Mouse (Mus musculus) embryonic facial prominence, embryonic 11.5 days (tissue): ENCODE results near the gene Pawr. TPM values are rescaled to one million over a fixed set of nuclear protein-coding genes. Genes with fewer than 3 reads are reported as not detected.

ENCODE experiments used
- ATAC-seq: fragments of 200-750 bp; cut with Nextera tagmentation; replicated peaks from 2 replicates; pipeline ENCODE4 v1.8.0; 2017; ENCODE audit warnings: low read depth; ENCODE audit not compliant: insufficient number of reproducible peaks, low FRiP score, low TSS enrichment
- DNase-seq: peaks from one replicate; pipeline ENCODE4 v3.0.0-alpha.2; 2015; ENCODE audit warnings: low spot score
- H3K27ac ChIP-seq: fragments of 300-500 bp; sonication (generic); replicated peaks from 2 replicates; pipeline ENCODE4 v1.5.1; 2014; ENCODE audit warnings: mild to moderate bottlenecking, low read depth, low read length, control low read depth
- H3K27me3 ChIP-seq: fragments of 300-500 bp; sonication (generic); 2 replicates; pipeline ENCODE4 v1.6.1; 2014; ENCODE audit warnings: mild to moderate bottlenecking, low read length, moderate library complexity, mixed read lengths; ENCODE audit not compliant: control insufficient read depth, insufficient read depth
- H3K36me3 ChIP-seq: fragments of 300-500 bp; sonication (generic); replicated peaks from 2 replicates; pipeline ENCODE4 v1.6.1; 2014; ENCODE audit warnings: low read depth, mild to moderate bottlenecking, low read length, moderate library complexity, mixed read lengths; ENCODE audit not compliant: control insufficient read depth, insufficient read depth
- H3K4me1 ChIP-seq: fragments of 300-500 bp; sonication (generic); 2 replicates; pipeline ENCODE4 v1.6.1; 2014; ENCODE audit warnings: low read length, mixed read lengths; ENCODE audit not compliant: control insufficient read depth, insufficient read depth
- H3K4me2 ChIP-seq: fragments of 300-500 bp; sonication (generic); 2 replicates; pipeline ENCODE4 v1.6.1; 2014; ENCODE audit warnings: low read depth, mild to moderate bottlenecking, control low read depth, low read length, moderate library complexity
- H3K4me3 ChIP-seq: fragments of 300-500 bp; sonication (generic); 2 replicates; pipeline ENCODE4 v1.5.1; 2014; ENCODE audit warnings: low read depth, low read length, control low read depth
- H3K9ac ChIP-seq: fragments of 300-500 bp; sonication (generic); replicated peaks from 2 replicates; pipeline ENCODE4 v1.6.1; 2014; ENCODE audit warnings: mild to moderate bottlenecking, control low read depth, low read length
- H3K9me3 ChIP-seq: fragments of 300-500 bp; sonication (generic); replicated peaks from 2 replicates; pipeline ENCODE4 v1.6.1; 2016; ENCODE audit warnings: mild to moderate bottlenecking, low read length, inconsistent platforms, mixed read lengths; ENCODE audit not compliant: control insufficient read depth
- WGBS: fragments of 180-500 bp; shearing (Covaris S2); extraction: QIAGEN DNeasy Blood & Tissue Kit; methylation state at CpG from one replicate; pipeline ENCODE4 v1.1.7; 2014; 5-methylcytosine and 5-hydroxymethylcytosine counted together
- polyA plus RNA-seq: library from polyadenylated mRNA; unstranded; fragments of >200 nt; fragmentation: Nextera tagmentation; extraction: Ambion mirVana; gene quantifications from 2 replicates; pipeline ENCODE4 v1.2.1, GENCODE M21; 2014

Gene Pawr
- polyA plus RNA-seq, 1 experiment from 2014 or later = 11.6 TPM

- no peak for DNase-seq
- H3K4me3 ChIP-seq = no peak overlapping the region
- no peak overlapping the region for H3K27ac ChIP-seq
- no peak overlapping the region for H3K4me2 ChIP-seq
- ATAC-seq = no peak
- H3K9me3 ChIP-seq = no peaks in the 10 kb centered on the region
- no peaks in the 10 kb centered on the region for H3K4me1 ChIP-seq
- 92% methylated on average over 4 of the region's 4 CpGs for WGBS
- H3K36me3 ChIP-seq = no peaks in the 10 kb centered on the region
- H3K27me3 ChIP-seq = no peaks in the 10 kb centered on the region
- no peak overlapping the region for H3K9ac ChIP-seq
These were observed 44.4 kb downstream of the Pawr start for GRCm38 (mm10) chr10:108376366-108376765.

GRCm38 (mm10) chr10:108377369-108377768 is 45.4 kb downstream of the Pawr start:
- no peaks in the 10 kb centered on the region for H3K4me1 ChIP-seq
- WGBS = 90% methylated on average over 7 of the region's 7 CpGs

GRCm38 (mm10) chr10:108378062-108378461 is 46.1 kb downstream of the Pawr start:
- ATAC-seq (no peak), DNase-seq (no peak)
- Histone ChIP-seq H3K4me1 (no peaks in the 10 kb centered on the region), H3K9ac (no peak overlapping the region), H3K9me3 (no peaks in the 10 kb centered on the region), H3K36me3 (no peaks in the 10 kb centered on the region), H3K4me3 (no peak overlapping the region), H3K4me2 (no peak overlapping the region), H3K27ac (no peak overlapping the region), H3K27me3 (no peaks in the 10 kb centered on the region)
- 90% methylated on average over 6 of the region's 6 CpGs for WGBS

More at GRCm38 (mm10) chr10:108377369-108377768, 45.4 kb downstream of the Pawr start:
- no peak overlapping the region for H3K27ac ChIP-seq
- no peak overlapping the region for H3K9ac ChIP-seq
- H3K27me3 ChIP-seq = no peaks in the 10 kb centered on the region
- no peak for DNase-seq
- no peaks in the 10 kb centered on the region for H3K36me3 ChIP-seq
- ATAC-seq = no peak
- H3K9me3 ChIP-seq = no peaks in the 10 kb centered on the region
- H3K4me3 ChIP-seq = no peak overlapping the region
- H3K4me2 ChIP-seq = no peak overlapping the region

GRCm38 (mm10) chr10:108378479-108378878 is 46.6 kb downstream of the Pawr start:
- Histone ChIP-seq H3K4me2 (no peak overlapping the region), H3K9ac (no peak overlapping the region), H3K27me3 (no peaks in the 10 kb centered on the region), H3K4me1 (no peaks in the 10 kb centered on the region), H3K27ac (no peak overlapping the region), H3K36me3 (no peaks in the 10 kb centered on the region), H3K4me3 (no peak overlapping the region), H3K9me3 (no peaks in the 10 kb centered on the region)
- ATAC-seq = no peak
- no peak for DNase-seq
- WGBS = 79% methylated on average over 5 of the region's 5 CpGs

- no peak overlapping the region for H3K4me3 ChIP-seq
- no peaks in the 10 kb centered on the region for H3K9me3 ChIP-seq
- no peak overlapping the region for H3K27ac ChIP-seq
- H3K9ac ChIP-seq = no peak overlapping the region
- WGBS = 92% methylated on average over 10 of the region's 10 CpGs
- no peak overlapping the region for H3K4me2 ChIP-seq
- no peaks in the 10 kb centered on the region for H3K27me3 ChIP-seq
- DNase-seq = no peak
- no peaks in the 10 kb centered on the region for H3K4me1 ChIP-seq
- no peak for ATAC-seq
- no peaks in the 10 kb centered on the region for H3K36me3 ChIP-seq
These were observed 48.8 kb downstream of the Pawr start for GRCm38 (mm10) chr10:108380715-108381114.

GRCm38 (mm10) chr10:108384153-108384769 is 52.3 kb downstream of the Pawr start:
- Histone ChIP-seq H3K4me3 (no peak overlapping the region), H3K27ac (no peak overlapping the region), H3K9me3 (no peaks in the 10 kb centered on the region), H3K9ac (no peak overlapping the region), H3K36me3 (no peaks in the 10 kb centered on the region), H3K4me2 (no peak overlapping the region), H3K27me3 (no peaks in the 10 kb centered on the region), H3K4me1 (no peaks in the 10 kb centered on the region)
- DNase-seq (no peak), ATAC-seq (no peak)
- 79% methylated on average over 9 of the region's 9 CpGs for WGBS

GRCm38 (mm10) chr10:108385480-108385955 is 53.6 kb downstream of the Pawr start:
- no peak overlapping the region for H3K4me3 ChIP-seq
- H3K4me2 ChIP-seq = no peak overlapping the region
- no peaks in the 10 kb centered on the region for H3K27me3 ChIP-seq
- no peaks in the 10 kb centered on the region for H3K4me1 ChIP-seq
- no peaks in the 10 kb centered on the region for H3K9me3 ChIP-seq
- peak; percentile 71; the same call in 1 of the 2 replicates for ATAC-seq
- no peak overlapping the region for H3K9ac ChIP-seq
- DNase-seq = peak; percentile 69
- no peaks in the 10 kb centered on the region for H3K36me3 ChIP-seq
- H3K27ac ChIP-seq = peak overlapping the region; percentile 35; the same call in 1 of the 2 replicates
- 18% methylated on average over 5 of the region's 5 CpGs for whole genome bisulfite sequencing

GRCm38 (mm10) chr10:108388410-108388915 is 56.5 kb downstream of the Pawr start:
- Histone ChIP-seq H3K27me3 (no peaks in the 10 kb centered on the region), H3K4me1 (no peaks in the 10 kb centered on the region), H3K9ac (no peak overlapping the region), H3K36me3 (no peaks in the 10 kb centered on the region), H3K27ac (no peak overlapping the region), H3K4me2 (no peak overlapping the region), H3K9me3 (no peaks in the 10 kb centered on the region), H3K4me3 (no peak overlapping the region)
- DNase-seq (no peak), ATAC-seq (no peak)
- WGBS = 77% methylated on average over 8 of the region's 8 CpGs
